Mouse (Mus musculus): ENCODE data around the gene Gpr107.

DNA sequence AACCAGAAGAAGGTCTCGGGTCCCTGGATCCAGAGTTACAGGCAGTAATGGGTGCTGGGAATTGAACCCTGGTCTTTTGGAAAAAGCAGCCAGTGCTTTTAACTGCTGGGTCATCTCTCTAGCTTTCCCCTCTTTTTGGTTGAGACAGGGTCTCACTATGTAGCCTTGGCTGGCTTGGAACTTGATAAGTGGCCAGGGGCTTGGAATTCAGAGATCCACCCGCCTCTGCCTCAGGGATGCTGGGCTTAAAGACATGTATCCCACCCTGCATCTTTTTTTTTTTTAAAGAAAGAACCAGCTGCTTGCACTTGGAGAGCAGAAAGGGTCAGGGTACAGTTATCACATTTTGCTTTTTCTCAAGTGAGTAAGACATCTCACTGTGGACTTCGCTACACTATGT is 46.1 kb upstream of the Gpr107 start:
- TF ChIP-seq CTCF (IDR thresholded peaks at IDR 0.05) = no peak
- TF ChIP-seq EP300 (IDR thresholded peaks at IDR 0.05) = no peak
